Mouse (Mus musculus) CD8-positive naive resting alpha-beta T cell, adult 2 months (primary cell): ENCODE data around the gene Etv5.

Experiments used
- DNase-seq, 2 experiments: peaks; one replicate each; pipeline ENCODE4 v3.0.0; 2022; ENCODE audit warnings: low read depth in 2 of 2, low spot score in 2 of 2

The Etv5 gene

DNA sequence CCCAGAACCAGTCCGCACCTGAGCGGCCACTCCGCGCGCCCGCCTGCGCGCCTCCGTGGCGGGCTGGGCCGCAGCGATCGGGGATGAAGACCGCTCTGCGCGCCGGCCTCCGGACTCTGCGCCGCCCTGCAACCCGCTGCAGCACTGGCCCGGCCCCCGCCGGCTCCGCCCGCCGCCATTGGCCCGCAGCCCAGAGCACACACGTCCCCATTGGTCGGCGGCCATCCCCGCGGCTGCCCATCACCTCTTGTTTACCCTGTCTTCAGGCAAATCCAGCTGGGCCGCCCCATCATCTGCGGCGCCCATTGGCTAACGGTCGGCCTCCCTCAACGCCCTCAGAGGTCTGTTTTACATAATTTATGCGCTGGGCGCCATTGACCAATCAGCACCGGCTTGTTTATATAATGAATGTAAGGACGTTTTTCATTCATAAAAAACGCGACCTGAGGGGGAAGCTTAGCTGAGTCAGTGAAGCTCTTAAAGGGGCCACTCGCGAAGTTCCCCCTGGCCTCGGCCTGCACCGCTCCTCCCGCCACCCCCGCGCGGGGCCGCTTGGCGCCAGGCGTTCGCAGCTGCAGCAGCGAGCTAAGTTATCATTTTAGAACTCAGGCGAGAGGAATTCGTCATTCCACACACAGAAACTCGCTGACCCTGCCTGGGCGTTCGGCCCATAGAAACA lies at the start of gene Etv5:
TSS of gene Etv5 (minus strand) at position 221 of the 679 bp plus-strand sequence.
- DNase-seq = peak; percentile 95 to 96

DNA sequence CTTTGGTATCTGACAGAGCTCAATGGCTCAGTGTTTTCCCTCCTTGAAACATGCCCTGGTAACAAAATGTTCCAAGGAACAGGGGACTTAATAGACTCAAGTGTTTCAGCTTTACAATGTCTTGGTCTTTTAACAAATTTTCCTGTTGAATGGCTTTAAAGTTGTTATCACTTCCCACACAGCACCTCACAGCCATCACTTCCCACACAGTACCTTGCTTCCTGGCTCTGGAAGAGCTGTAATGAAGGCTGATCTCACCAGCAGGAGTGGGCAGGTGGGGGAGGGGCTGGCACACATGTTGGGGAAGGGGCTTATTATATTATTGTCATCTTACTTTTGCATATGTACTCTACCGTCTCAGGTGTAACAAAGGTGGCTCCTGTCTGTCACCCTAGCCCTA lies 44.4 kb upstream of the Etv5 start:
- DNase-seq = no peak

DNA sequence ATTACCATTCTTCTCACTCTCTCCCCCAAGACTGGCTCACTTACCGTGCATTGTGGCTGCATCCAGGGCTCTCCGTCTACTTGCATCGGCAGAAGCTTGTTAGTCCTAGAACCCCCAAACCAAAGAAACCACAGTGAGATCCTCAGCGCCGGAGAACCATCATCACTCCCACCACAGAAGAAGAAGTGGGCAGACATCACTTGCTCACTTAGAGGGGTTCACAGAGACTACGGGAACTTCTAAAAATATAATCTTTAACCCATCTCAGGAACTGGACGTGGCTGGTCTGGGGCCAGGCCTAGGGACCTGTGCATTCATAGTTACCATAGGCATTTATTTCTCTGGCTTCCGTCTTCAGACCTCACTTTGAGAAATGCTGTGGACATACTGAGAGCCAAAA lies 39.8 kb upstream of the Etv5 start:
- no peak for DNase-seq

DNA sequence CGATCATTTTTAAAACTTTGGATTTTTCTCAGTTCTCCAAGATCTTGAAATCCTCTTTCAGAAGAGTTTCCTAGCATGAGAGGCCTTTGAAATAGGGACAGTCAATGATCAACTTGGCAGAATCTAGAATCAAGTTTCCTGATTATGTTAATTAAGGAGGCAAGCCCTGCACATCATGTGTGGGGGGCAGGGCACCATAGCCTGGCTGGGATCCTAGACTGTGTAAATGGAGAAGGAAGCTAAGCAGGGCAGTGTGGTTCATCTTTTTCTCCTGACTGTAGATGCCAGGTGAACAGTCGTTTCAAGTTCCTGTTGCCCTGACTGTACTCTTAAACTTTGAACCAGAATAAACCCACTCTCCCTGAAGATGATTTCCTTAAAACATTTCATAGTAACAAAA lies 32.2 kb upstream of the Etv5 start:
- DNase-seq = no peak

DNA sequence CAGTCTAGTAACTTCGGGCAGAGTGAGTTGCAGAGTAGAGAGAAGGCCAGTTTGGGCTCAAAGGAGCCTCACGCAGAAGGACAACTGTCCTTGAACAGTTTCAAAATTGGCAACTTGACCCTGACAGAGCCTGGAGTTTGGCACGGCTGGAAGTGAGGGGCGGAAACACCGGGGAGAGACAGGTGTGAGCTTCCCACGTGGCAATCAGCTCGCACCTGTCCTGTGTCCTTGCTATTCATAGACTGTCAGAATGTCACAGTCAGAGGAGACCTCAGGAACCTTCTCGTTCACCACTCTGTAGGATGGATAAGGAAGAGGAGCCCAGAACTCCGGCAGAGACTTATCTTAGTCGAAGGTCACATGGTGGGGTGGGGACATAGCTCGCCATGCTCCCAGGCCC lies 29.9 kb upstream of the Etv5 start:
- DNase-seq = no peak

DNA sequence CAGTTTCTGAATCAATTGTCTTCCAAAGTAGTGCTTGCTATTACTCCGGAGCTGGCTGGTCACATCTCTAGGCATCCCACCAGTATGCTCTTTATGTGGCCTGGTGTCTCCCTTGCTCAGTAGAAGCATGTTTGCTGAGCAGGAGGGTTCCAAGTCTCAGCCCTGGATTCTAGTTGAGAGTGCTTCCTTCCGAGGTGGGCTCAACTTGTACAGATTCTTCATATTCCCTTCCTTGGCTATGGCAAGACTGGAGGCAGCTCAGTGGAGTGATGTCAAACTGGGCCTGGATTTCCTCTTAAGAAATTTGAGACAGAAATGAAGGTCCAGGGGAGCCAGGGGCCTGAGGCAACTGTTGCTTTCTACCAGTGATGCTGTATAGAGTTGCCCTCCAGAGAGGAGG lies 27.6 kb upstream of the Etv5 start:
- DNase-seq = no peak

DNA sequence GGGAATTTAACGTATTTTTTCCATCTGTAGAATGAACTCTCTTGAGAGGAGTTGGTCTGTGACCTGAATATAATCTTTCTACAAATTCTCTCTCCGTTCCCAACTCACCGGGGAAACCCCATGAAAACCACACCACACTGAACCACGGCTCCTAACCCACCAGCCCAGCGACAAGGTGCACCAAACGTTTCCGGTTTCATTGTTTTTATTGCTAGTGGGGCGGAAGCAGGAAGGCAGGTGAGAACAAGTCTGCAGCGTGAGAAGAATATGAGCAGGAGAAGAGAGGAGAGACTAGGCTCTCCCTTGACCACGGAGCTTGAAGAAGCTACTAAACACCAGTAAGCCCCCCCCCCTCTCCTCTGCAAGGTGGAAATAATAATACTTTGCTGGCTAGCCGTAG lies 26.9 kb upstream of the Etv5 start:
- DNase-seq = peak; percentile 74 to 81

DNA sequence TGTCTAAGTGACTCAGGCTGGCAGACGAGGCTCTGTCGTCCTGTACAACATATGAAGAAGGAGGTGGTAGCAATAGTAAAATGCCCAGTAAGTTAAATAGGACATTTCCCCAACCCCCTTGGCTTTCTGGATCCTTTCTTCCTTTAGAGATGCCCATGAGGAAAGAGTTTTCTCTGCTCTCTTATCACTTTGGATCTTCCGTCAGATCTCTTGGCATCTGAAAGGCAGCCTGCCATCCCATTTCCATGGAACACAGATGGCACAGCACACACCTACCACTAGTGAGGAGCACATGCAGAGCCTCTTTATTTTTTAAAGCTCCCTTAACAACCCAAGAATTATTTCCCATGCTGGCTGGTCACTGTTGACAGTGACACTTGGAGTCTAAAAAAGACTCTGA lies 22.7 kb upstream of the Etv5 start:
- DNase-seq = no peak

DNA sequence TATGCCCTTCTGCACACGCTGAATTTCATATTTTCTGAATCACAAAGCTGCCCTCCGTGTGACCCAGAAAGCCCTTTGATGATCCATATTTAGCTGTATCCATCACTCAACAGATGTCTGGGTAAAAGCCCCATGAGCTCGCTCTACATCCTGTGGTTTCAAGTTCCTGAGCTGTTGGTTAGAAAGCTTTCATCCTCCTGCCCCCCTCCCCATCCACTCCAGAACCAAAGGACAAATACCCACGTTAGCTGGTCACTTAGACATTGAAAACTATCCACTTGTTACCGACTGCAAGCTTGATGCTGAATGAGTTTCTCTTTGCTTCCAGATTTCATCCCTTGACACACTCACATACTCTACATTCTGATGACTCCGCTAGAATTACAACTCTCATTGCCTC lies 22.2 kb upstream of the Etv5 start:
- peak in 1 of 2 experiments; percentile 21 for DNase-seq

DNA sequence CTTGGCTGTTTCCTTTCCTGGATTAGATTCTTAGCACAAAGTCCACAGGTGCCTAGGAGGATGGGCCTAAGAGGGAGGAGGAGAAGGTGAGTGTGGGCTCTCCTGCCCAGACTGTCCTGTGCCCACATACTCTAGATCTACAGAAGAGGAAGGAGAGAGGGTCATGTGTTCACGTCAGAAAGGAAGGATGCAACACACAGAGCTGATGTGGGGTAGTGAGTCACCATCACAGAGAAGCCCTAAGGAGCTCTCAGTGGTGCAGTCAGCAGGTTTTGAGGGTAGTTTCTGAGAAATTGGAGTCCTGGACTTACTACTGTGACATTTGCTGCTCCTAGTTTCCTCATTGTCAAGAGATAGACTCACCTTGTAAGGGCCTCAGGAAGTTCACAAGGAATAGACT lies 21.4 kb upstream of the Etv5 start:
- DNase-seq = no peak

DNA sequence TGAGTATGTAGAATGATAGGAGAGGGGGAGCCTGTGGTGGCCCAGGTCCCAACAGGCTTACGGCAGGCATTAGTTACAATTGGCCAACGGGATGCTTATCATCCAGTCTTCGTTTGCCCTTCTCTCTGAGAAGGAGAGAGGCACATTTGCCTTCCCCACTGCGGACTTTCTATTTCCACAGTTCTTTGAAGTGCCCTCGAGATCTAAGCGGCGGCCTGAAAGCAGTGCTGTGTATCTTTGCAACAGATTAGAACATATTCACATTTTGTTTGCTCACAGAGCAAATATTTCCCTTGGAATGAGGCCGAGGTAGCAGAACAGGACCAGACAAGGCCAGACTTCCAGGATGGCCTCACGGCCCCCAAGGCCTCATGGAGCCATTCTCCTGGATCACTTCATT lies 12.6 kb upstream of the Etv5 start:
- DNase-seq = no peak

DNA sequence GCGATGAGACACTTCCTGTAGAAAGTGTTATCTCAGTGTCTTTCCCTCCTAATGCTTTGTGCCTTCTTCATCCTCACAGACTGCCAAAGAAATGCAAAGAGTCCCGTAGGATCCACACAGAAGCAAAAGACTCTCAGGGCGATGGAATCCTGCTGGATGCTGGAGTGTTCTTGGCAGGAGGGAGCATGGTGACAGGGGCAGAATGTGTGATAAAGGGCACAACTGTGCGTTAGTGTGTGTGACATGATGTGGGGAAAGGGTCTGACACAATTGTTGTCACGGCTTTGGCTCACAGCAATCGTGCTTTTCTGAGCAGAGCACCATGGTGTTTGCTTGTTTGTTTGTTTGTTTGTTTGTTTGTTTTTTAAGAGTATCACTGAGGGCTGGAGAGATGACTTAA lies 8.6 kb upstream of the Etv5 start:
- no peak for DNase-seq

DNA sequence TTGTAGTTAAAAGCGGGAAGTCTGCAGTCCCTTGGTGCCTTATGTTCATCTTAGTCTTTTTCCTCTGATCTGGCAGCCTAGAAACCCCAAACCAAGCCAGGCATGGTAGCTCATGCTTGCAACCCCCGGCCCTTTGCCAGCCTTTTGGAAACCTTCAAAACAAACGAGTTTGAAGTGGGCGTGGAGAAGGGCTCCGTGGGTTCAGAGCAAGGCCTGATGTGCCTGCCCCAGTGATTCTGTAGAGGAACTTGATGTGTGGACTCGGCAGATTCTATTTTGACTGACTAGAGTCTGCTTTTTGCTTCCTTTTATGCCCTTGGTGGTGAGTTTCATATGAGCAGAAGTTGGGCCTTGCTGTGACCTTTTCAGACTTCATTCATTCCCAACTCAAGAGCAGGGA lies 5.3 kb upstream of the Etv5 start:
- no peak for DNase-seq

DNA sequence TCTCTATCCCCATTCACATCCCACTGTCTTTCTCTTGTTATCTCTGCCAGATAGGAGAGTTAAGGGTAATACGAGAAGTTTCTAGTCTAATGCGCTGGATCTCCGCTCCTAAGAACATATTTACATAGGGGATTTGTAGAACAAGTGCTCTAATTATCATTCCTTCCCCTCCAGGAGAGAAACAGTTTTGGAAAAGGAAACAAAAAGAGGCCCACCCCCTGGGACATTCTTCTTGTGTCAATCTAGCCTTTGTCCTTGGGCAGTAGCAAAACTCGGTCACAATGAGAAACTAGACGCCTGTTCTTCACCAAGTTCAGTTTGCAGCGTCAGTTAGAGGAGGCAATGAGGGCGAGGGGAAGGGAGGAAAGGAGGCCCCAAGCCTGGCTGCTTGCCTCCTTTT lies 2.7 kb upstream of the Etv5 start:
- DNase-seq = no peak

DNA sequence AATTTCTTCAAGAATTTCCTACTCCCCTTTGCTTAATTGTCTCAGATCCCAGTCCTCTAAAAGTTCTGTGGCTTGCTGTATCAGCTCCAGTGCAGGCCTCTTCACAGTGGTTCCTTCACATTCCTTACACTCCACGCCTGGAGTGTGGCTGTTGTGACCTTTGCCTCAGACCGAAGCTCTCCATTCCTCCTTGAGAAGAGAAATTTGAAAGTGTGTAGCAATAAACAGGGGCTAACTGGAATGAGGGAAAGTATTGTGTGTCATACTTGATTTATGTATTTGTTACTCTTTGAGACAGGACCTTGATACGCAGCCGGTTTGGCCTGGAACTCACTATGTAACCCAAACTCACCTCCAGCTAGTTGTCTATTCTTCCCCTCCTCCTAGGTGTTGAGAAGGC lies 1.8 kb upstream of the Etv5 start:
- no peak for DNase-seq

DNA sequence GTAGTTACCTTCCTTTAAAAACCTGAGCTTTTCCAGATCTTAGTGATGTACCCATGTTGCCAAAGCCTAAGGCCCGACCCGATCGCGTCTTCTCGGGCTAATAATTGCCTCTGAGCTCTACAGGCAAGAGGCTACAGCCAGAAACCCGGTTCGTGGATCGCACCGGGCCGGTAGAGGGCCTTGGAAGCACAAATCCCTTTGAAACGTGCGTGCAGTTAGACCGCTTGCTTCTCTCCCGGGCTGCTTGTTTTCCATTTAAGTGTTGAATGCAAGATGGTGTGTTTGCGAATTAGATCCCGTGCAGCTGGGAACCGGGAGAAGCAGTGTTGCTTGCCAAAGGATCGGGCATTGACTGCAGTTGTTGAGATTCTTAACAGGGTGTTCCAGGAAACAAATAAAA lies 750 bp upstream of the Etv5 start:
- DNase-seq = peak in 1 of 2 experiments; percentile 7

DNA sequence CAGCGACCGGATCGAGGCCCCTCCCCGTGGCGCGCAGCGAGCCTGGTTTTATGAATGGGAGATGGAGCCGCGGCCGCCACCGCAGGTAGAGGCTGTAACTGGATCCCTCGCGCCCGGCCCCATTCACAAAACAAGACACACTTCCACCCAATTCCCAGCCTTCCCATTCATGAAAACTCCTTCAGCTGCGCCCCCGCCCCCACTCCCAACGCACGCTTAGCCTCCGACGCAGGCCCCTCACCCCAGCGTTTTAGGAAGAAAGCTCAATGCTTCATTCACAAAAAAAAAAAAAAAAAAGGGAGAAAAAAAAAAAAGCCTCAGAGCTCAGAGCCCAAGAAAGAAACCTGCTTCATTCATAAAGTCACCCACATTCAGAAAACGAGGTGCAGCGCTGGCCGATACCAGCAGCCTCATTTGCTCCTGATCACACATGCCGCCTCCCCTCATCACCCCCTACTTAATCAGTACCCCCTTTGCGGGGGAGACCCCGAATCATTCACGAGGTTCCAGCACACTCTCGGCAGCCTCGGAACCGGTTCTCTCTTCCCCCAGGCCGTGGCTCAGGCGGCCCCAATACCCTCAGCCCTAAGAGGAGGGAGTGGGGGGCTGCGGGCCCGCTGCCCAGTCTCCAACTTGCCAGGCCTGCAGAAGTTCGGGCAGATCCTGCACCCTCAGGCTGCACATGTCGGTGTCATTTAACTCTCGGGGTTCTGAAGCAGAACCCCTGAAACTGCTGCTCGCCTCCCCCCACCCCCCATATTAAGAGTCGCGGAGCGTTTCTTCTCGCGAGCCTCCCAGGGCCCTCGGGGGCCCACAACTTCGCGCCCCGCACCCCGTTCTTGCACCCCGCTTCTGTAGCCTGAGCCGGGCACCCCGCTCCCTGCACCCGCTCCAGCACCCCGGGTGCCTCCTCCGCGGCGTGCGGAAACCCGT lies 812 bp downstream of the Etv5 start:
- DNase-seq = peak in 1 of 2 experiments; percentile 24

DNA sequence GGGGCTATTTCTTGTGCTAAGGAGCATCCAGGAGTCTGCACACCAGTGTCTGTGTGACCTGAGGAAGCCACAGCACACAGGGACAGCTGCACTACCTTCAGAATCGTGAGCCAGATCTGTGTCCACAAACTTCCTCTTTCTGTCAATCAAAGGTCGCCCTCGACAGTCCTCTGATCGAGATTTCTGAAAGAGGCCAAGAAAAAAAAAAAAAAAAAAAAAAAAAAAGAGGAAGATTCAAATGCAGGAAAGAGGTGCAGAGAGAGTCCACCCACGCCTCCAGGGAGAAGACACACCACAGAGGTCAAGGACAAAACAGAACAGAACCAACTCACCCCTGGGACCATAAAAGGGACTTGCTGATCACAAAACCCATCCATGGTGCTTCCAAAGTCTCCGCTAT lies 3.4 kb downstream of the Etv5 start:
- no peak for DNase-seq

DNA sequence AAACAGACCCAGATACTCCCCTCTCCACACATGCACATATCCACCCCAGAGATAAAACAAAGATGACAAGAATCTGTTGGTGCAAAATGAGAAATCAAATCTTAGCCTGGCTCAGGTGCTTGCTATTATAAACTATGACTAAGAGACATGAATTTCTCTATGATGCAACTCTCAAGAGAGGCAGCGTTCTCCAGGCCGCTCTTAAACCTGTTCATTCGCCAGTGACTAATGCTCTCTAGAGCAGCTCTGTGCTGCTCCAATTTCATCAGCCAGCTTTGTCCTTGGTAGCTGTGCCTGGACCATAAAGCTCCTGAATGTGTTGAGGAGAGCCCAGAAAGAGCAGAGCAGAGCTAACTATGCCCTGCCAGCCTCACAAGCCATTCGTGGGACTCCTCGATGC lies 5.0 kb downstream of the Etv5 start:
- DNase-seq = no peak

DNA sequence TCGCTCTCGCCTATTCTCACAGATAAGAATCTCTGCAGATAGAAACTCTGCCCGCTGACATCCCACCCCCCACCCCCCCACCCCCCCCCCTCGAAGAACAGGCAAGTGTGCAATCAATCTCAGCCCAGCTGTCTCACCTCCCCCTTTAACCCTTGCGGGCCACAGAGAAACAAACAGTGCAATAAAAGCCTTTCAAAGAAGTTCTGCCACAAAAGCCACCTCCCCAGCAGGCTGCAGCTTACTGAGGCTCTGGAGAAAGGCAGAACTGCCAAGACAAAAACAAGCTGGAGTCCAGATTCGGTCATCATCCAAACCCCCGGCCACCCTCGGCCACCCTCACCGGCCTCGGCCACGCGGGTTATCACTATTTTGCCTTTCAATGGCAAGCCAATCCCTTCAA lies 5.6 kb downstream of the Etv5 start:
- no peak for DNase-seq

DNA sequence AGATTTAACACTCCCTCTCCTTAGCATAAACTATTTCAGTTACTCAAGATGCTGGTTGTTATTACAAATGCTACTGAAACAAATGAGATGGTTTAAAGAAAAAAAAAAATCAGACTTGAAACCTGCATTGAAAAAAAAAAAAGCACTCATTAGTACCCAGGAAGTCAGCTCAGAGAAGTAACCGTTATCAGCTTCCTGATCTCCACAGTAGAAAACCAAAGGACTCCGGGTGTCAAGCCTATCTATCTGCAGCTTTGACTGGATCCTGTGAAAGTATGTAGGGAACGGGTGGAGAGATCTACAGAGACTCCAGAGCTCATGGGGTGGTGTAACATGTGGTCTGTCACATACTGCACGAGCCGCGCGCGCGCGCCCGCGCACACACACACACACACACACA lies 7.7 kb downstream of the Etv5 start:
- DNase-seq = no peak

DNA sequence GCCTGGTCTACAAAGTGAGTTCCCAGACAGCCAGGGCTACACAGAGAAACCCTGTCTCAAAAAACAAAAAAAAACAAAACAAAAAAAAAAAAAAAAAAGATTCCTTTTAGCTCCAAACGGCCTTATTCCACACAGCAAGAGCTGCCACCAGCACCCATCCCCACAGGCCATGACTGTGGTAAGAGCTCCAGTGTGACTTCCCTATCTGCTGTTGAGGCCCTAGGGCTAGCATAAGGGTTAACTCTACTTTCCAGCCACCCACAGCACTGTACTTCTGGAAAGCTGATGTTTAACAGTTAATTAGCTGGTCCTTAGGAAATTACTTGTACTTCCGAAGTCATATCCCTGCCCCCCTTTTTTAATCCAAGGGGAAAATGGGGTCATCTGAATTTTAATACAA lies 8.2 kb downstream of the Etv5 start:
- DNase-seq = no peak
